Mouse (Mus musculus): ENCODE measurements around the gene Hist2h2be. TPM values are rescaled to one million over a fixed set of nuclear protein-coding genes. Genes with fewer than 3 reads are reported as not detected.
A peak's percentile ranks its signal among the peaks of the same experiment; 100 is the strongest.
"Not testable (repeated sequence)": the region's sequence is repeated elsewhere in the genome, so short reads cannot be mapped to it uniquely, and the experiment has no call there.

Gene Hist2h2be
- total RNA-seq, 2 experiments from 2014 or later, result 12.4 to 13.7 TPM

GRCm38 (mm10) chr3:96198181-96198580, 22.7 kb upstream of the Hist2h2be start:
- DNase-seq (ENCODE audit: low spot score in 2 of 2), result no peak

GRCm38 (mm10) chr3:96198601-96199251, 22.2 kb upstream of the Hist2h2be start:
- DNase-seq (ENCODE audit: low spot score in 2 of 2), result not testable (repeated sequence)

GRCm38 (mm10) chr3:96199731-96200130, 21.2 kb upstream of the Hist2h2be start:
- DNase-seq (ENCODE audit: low spot score in 2 of 2), result no peak

- DNase-seq (ENCODE audit: low spot score in 2 of 2), result no peak
These were observed 13.1 kb upstream of the Hist2h2be start for GRCm38 (mm10) chr3:96207819-96208218.

GRCm38 (mm10) chr3:96209242-96209641, 11.7 kb upstream of the Hist2h2be start:
- no peak for DNase-seq (ENCODE audit: low spot score in 2 of 2)

GRCm38 (mm10) chr3:96219191-96219641, 1.7 kb upstream of the Hist2h2be start:
- no peak for DNase-seq (ENCODE audit: low spot score in 2 of 2)

GRCm38 (mm10) chr3:96219661-96220130, 1.2 kb upstream of the Hist2h2be start, which contains the start of the genes Bola1 and Hist2h2ab:
Bola1 (minus strand) TSS chr3:96219709.
Hist2h2ab (plus strand) TSS chr3:96219865.
- peak; percentile 48 to 54 for DNase-seq (ENCODE audit: low spot score in 2 of 2)

GRCm38 (mm10) chr3:96220131-96220764, 671 bp upstream of the Hist2h2be start:
- DNase-seq (ENCODE audit: low spot score in 2 of 2), result peak in 1 of 2 experiments; percentile 24

GRCm38 (mm10) chr3:96221640-96222038, 720 bp downstream of the Hist2h2be start:
- DNase-seq (ENCODE audit: low spot score in 2 of 2), result no peak

- no peak for DNase-seq (ENCODE audit: low spot score in 2 of 2)
These were observed 1.9 kb downstream of the Hist2h2be start for GRCm38 (mm10) chr3:96222774-96223173.

GRCm38 (mm10) chr3:96225421-96225820, 4.5 kb downstream of the Hist2h2be start:
- no peak for DNase-seq (ENCODE audit: low spot score in 2 of 2)

- no peak for DNase-seq (ENCODE audit: low spot score in 2 of 2)
These were observed 6.1 kb downstream of the Hist2h2be start for GRCm38 (mm10) chr3:96226695-96227648.

GRCm38 (mm10) chr3:96228828-96229227, 7.9 kb downstream of the Hist2h2be start:
- DNase-seq (ENCODE audit: low spot score in 2 of 2), result no peak

- DNase-seq (ENCODE audit: low spot score in 2 of 2), result no peak
These were observed 9.5 kb downstream of the Hist2h2be start for GRCm38 (mm10) chr3:96230404-96230803.

GRCm38 (mm10) chr3:96230910-96231757, 10.2 kb downstream of the Hist2h2be start:
- no peak for DNase-seq (ENCODE audit: low spot score in 2 of 2)

GRCm38 (mm10) chr3:96231758-96232120, 10.8 kb downstream of the Hist2h2be start:
- DNase-seq (ENCODE audit: low spot score in 2 of 2), result no peak

- no peak for DNase-seq (ENCODE audit: low spot score in 2 of 2)
These were observed 14.0 kb downstream of the Hist2h2be start for GRCm38 (mm10) chr3:96234914-96235313.

GRCm38 (mm10) chr3:96235836-96236235, 14.9 kb downstream of the Hist2h2be start:
- DNase-seq (ENCODE audit: low spot score in 2 of 2), result no peak

- no peak for DNase-seq (ENCODE audit: low spot score in 2 of 2)
These were observed 16.0 kb downstream of the Hist2h2be start for GRCm38 (mm10) chr3:96236834-96237334.

- no peak for DNase-seq (ENCODE audit: low spot score in 2 of 2)
These were observed 16.5 kb downstream of the Hist2h2be start for GRCm38 (mm10) chr3:96237335-96237903.

Measured in adrenal gland, postnatal 4 days (tissue).